Mouse (Mus musculus): ENCODE measurements around the gene Gm17657. TPM values are rescaled to one million over a fixed set of nuclear protein-coding genes. Genes with fewer than 3 reads are reported as not detected.

Gene Gm17657
- not detected in 2 replicates for polyA plus RNA-seq (2012; ENCODE audit: insufficient read depth, insufficient read length, missing spikeins)

GRCm38 (mm10) chr17:29549543-29550428, at the start of gene Gm17657, which contains the start of gene Tbc1d22b:
Gene Gm17657, minus strand, starts transcription at chr17:29549638.
Gene Tbc1d22b, plus strand, starts transcription at chr17:29549785.
- H3K27ac ChIP-seq (ENCODE audit: insufficient read depth, low read depth, low read length): 0 out of 2 replicates have a peak within 1 kb of the TSS, but pooled peaks have one; percentile 8
- H3K4me1 ChIP-seq (ENCODE audit: control insufficient read depth, insufficient read depth, low read length): peaks cover 20% of the 10 kb centered on the region
- TF ChIP-seq POLR2A (IDR thresholded peaks at IDR 0.05; ENCODE audit: borderline replicate concordance, low read depth, low read length): no peak
- no peak for TF ChIP-seq CTCF (IDR thresholded peaks at IDR 0.05; ENCODE audit: low read depth, low read length)
- peak within 1 kb of the TSS; percentile 92 for H3K4me3 ChIP-seq (ENCODE audit: insufficient read depth, low read length)

- H3K27ac ChIP-seq (ENCODE audit: insufficient read depth, low read depth, low read length): no peak overlapping the region
- H3K4me1 ChIP-seq (ENCODE audit: control insufficient read depth, insufficient read depth, low read length): peaks cover 13% of the 10 kb centered on the region
- TF ChIP-seq POLR2A (IDR thresholded peaks at IDR 0.05; ENCODE audit: borderline replicate concordance, low read depth, low read length) (no peak), CTCF (IDR thresholded peaks at IDR 0.05; ENCODE audit: low read depth, low read length) (no peak)
- H3K4me3 ChIP-seq (ENCODE audit: insufficient read depth, low read length): no peak overlapping the region
These were observed 49.6 kb upstream of the Gm17657 start for GRCm38 (mm10) chr17:29599051-29599450.

- Histone ChIP-seq H3K27ac (ENCODE audit: insufficient read depth, low read depth, low read length) (no peak overlapping the region), H3K4me1 (ENCODE audit: control insufficient read depth, insufficient read depth, low read length) (peaks cover 13% of the 10 kb centered on the region), H3K4me3 (ENCODE audit: insufficient read depth, low read length) (no peak overlapping the region)
- TF ChIP-seq POLR2A (IDR thresholded peaks at IDR 0.05; ENCODE audit: borderline replicate concordance, low read depth, low read length) (no peak), CTCF (IDR thresholded peaks at IDR 0.05; ENCODE audit: low read depth, low read length) (no peak)
These were observed 47.3 kb upstream of the Gm17657 start for GRCm38 (mm10) chr17:29596771-29597132.

DNA sequence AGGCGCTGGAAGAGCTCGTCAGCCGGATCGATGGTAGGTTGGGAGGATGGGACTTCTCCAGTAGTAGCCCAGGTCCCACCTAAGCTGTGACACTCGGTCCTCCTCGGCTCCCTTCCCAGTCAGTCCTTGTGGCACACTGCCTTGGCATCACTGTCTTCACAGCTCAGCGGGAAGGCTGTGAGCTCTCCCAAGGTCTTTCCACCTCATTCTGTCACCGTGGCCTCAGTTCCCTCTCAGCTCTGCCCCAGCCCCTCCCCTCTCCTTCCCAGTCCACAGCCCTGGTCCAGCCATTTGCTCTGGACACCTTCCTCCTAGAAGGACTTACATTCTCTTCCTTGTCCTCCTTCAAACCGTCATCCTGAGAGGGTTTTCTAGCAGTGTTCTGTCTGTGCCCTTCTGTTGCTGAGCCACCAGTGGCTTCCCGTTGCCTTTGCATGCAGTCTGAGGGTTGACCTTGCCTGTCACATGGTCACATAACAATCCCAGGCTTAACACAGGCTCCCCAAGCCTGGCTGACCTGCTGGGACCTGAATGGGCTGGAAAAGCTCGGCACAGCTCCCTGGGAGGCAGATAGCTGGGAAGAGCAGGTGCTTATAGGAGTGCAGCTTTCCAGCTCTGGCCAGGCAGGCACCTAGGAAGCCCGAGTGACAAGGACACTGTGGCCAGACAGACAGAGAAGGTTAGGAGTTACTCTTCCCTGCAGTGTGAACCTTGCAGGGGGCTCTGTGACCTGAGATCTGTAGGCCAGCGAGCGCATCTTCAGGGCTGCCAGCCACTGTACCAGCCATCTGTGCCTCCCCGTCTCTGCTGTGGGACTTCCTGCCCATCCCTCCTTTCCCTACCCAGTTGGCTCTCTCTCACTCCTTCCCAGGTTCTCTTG, 46.7 kb upstream of the Gm17657 start:
- TF ChIP-seq POLR2A (IDR thresholded peaks at IDR 0.05; ENCODE audit: borderline replicate concordance, low read depth, low read length): no peak
- TF ChIP-seq CTCF (IDR thresholded peaks at IDR 0.05; ENCODE audit: low read depth, low read length): no peak
- peaks cover 9% of the 10 kb centered on the region for H3K4me1 ChIP-seq (ENCODE audit: control insufficient read depth, insufficient read depth, low read length)
- H3K27ac ChIP-seq (ENCODE audit: insufficient read depth, low read depth, low read length): no peak overlapping the region
- no peak overlapping the region for H3K4me3 ChIP-seq (ENCODE audit: insufficient read depth, low read length)

- no peak for TF ChIP-seq POLR2A (IDR thresholded peaks at IDR 0.05; ENCODE audit: borderline replicate concordance, low read depth, low read length)
- TF ChIP-seq CTCF (IDR thresholded peaks at IDR 0.05; ENCODE audit: low read depth, low read length): no peak
- H3K4me1 ChIP-seq (ENCODE audit: control insufficient read depth, insufficient read depth, low read length): no peaks in the 10 kb centered on the region
- H3K4me3 ChIP-seq (ENCODE audit: insufficient read depth, low read length): no peak overlapping the region
- no peak overlapping the region for H3K27ac ChIP-seq (ENCODE audit: insufficient read depth, low read depth, low read length)
These were observed 39.9 kb upstream of the Gm17657 start for GRCm38 (mm10) chr17:29589221-29589898.

DNA sequence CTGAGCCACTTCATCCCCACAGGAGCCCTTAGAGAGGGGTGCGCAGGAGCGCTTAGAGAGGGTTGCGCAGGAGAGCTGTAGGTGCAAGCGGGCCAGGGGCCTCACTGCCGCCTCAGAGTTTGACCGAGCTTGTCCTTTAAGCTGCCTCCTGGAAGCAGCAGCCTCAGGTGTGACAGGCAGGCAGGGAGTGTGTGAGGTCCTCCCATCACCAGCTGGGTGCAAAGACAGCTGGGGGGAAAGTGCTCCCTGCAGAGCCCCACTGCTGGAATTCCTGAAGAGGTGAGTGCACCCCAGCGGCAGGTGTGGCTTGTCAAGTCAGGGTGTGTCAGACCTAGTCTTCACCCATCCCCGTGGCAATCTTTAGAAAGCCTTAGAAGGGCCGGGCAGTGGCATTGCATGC, 37.5 kb upstream of the Gm17657 start:
- Histone ChIP-seq H3K27ac (ENCODE audit: insufficient read depth, low read depth, low read length) (no peak overlapping the region), H3K4me1 (ENCODE audit: control insufficient read depth, insufficient read depth, low read length) (no peaks in the 10 kb centered on the region), H3K4me3 (ENCODE audit: insufficient read depth, low read length) (no peak overlapping the region)
- TF ChIP-seq POLR2A (IDR thresholded peaks at IDR 0.05; ENCODE audit: borderline replicate concordance, low read depth, low read length) (no peak), CTCF (IDR thresholded peaks at IDR 0.05; ENCODE audit: low read depth, low read length) (no peak)

DNA sequence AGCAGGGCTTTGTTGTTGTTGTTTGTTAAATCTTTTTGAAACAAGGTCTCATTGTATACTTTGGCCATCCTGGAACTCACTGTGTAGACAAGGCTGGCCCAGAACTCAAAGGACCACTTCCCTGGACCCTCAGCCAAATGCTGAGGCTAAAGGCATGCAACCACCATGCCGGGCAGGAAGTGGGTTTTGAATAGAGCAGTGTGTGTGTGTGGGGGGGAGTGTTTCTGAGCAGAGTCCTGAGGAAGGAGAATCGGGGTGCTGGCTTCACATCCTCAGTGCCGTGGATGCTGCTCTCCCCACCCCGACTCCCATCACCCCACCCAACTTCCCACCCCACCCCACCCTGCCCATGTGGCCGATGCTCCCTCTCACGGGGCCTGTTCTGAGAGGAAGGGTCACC, 36.0 kb upstream of the Gm17657 start:
- no peak for TF ChIP-seq POLR2A (IDR thresholded peaks at IDR 0.05; ENCODE audit: borderline replicate concordance, low read depth, low read length)
- TF ChIP-seq CTCF (IDR thresholded peaks at IDR 0.05; ENCODE audit: low read depth, low read length): no peak
- Histone ChIP-seq H3K4me1 (ENCODE audit: control insufficient read depth, insufficient read depth, low read length) (no peaks in the 10 kb centered on the region), H3K4me3 (ENCODE audit: insufficient read depth, low read length) (no peak overlapping the region), H3K27ac (ENCODE audit: insufficient read depth, low read depth, low read length) (no peak overlapping the region)

DNA sequence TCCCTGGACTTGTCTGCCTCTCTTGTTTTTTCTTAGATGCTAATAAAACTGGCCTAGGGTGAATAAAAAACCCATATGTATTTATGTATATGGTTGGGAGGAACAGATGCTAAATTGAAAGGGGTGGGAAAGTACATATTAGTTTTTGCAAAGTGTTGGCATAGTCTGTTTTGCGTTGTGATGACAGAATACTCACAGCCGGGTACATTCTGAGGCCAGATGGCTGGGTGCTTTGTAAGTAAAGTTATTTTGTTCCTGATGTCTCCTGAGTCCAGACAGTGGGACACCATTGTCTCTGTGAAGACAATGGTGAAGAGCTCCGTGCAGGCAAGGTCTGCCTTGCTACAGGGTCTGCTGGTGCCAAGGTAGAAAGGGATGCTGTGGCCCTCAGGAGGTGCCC, 35.3 kb upstream of the Gm17657 start:
- no peaks in the 10 kb centered on the region for H3K4me1 ChIP-seq (ENCODE audit: control insufficient read depth, insufficient read depth, low read length)
- H3K27ac ChIP-seq (ENCODE audit: insufficient read depth, low read depth, low read length): no peak overlapping the region
- TF ChIP-seq CTCF (IDR thresholded peaks at IDR 0.05; ENCODE audit: low read depth, low read length) (no peak), POLR2A (IDR thresholded peaks at IDR 0.05; ENCODE audit: borderline replicate concordance, low read depth, low read length) (no peak)
- no peak overlapping the region for H3K4me3 ChIP-seq (ENCODE audit: insufficient read depth, low read length)

DNA sequence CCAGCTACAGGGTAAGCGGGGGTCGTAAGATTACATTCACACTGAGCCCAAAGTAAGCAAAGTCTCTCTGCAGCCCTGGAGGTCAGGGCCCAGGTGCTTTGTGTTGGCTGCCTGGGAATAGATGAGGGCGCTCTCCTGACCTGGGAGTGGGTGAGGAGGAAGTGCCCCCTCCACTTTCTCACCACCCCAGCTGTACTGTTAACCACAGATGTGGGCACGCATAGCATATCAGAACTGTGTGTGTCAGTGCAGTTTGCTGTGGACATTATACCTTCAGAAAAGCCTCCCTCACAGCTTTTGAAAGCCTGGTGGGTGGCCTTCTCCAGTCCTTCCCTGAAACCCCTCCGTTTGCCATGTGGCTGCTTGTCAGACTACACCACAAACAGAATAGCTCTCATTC, 34.9 kb upstream of the Gm17657 start:
- TF ChIP-seq POLR2A (IDR thresholded peaks at IDR 0.05; ENCODE audit: borderline replicate concordance, low read depth, low read length) (no peak), CTCF (IDR thresholded peaks at IDR 0.05; ENCODE audit: low read depth, low read length) (no peak)
- H3K4me1 ChIP-seq (ENCODE audit: control insufficient read depth, insufficient read depth, low read length): no peaks in the 10 kb centered on the region
- H3K4me3 ChIP-seq (ENCODE audit: insufficient read depth, low read length): no peak overlapping the region
- no peak overlapping the region for H3K27ac ChIP-seq (ENCODE audit: insufficient read depth, low read depth, low read length)

Data from bone marrow macrophage, adult 2 months (primary cell).